Mouse (Mus musculus): ENCODE measurements around the gene 3300002I08Rik. TPM values are rescaled to one million over a fixed set of nuclear protein-coding genes. Genes with fewer than 3 reads are reported as not detected.
"Not testable (repeated sequence)": the region's sequence is repeated elsewhere in the genome, so short reads cannot be mapped to it uniquely, and the experiment has no call there.

3300002I08Rik gene
- polyA plus RNA-seq, 1 experiment from 2014 or later = 0.79 TPM

DNA sequence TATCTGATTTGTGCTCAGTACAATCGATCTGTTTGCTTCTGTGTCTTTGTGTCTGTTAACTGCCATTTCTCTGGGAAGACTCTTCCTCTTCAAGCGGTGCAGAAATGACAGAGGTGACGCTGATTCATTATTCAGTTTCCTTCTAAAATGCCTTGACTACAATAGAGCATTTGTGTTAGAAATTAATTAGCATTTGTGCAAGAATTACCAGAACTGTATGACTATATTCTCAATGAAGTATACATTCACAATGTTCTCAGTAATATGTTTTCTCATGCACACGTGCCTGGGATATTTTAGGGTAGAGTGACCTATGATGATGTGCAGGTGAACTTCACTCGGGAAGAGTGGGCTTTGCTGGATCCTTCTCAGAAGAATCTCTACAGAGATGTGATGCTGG is 39.2 kb downstream of the 3300002I08Rik start, which contains the start of gene Gm10130:
TSS of gene Gm10130 (plus strand) at position 301 of the 400 bp plus-strand sequence.
- Histone ChIP-seq H3K9ac (replicated peaks) (no peak within 1 kb of the TSS), H3K4me2 (ENCODE audit: low read depth, low read length) (no peak within 1 kb of the TSS), H3K36me3 (replicated peaks; ENCODE audit: insufficient read depth, low read length) (peaks cover 8% of the 10 kb centered on the region), H3K4me3 (ENCODE audit: low read depth, low read length) (no peak within 1 kb of the TSS), H3K4me1 (ENCODE audit: insufficient read depth) (no peaks in the 10 kb centered on the region), H3K9me3 (ENCODE audit: low read length) (peaks cover 10% of the 10 kb centered on the region), H3K27me3 (ENCODE audit: insufficient read depth, low read length) (no peaks in the 10 kb centered on the region), H3K27ac (ENCODE audit: low read depth) (no peak within 1 kb of the TSS)
- no peak for DNase-seq
- TF ChIP-seq CTCF (IDR thresholded peaks at IDR 0.05; ENCODE audit: low read depth) (no peak), EP300 (IDR thresholded peaks at IDR 0.05; ENCODE audit: low read depth) (no peak)
- WGBS (ENCODE audit: insufficient replicate concordance) = 84% methylated on average over 5 of the region's 5 CpGs
- ATAC-seq = no peak

DNA sequence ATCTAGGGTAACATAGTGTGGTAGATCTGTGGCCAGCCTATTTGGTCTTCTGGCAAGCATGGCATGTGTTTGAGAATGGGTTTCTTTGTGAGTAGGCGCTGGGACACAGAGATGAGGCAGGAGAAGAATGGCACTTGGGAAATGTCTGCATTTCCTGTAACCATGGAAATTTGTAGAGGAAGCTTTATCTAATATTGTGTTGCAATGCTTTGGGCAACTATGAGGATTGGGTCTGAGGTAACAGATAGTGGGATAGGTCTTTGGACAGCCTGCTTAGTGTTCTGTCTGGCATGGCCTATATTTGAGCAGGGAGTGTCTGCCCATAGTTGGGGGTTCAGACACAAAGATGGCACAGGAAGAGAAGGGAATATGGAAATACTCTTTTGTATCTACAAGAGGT is 43.6 kb downstream of the 3300002I08Rik start:
- Histone ChIP-seq H3K4me1 (ENCODE audit: insufficient read depth) (no peaks in the 10 kb centered on the region), H3K9me3 (ENCODE audit: low read length) (peaks cover 9% of the 10 kb centered on the region), H3K9ac (replicated peaks) (no peak overlapping the region), H3K4me3 (ENCODE audit: low read depth, low read length) (no peak overlapping the region), H3K36me3 (replicated peaks; ENCODE audit: insufficient read depth, low read length) (peaks cover under 1% of the 10 kb centered on the region), H3K27me3 (ENCODE audit: insufficient read depth, low read length) (no peaks in the 10 kb centered on the region), H3K4me2 (ENCODE audit: low read depth, low read length) (no peak overlapping the region), H3K27ac (ENCODE audit: low read depth) (no peak overlapping the region)
- 83% methylated on average over 1 of the region's 1 CpGs for WGBS (ENCODE audit: insufficient replicate concordance)
- ATAC-seq = no peak
- TF ChIP-seq CTCF (IDR thresholded peaks at IDR 0.05; ENCODE audit: low read depth) = no peak
- TF ChIP-seq EP300 (IDR thresholded peaks at IDR 0.05; ENCODE audit: low read depth) = no peak
- no peak for DNase-seq

DNA sequence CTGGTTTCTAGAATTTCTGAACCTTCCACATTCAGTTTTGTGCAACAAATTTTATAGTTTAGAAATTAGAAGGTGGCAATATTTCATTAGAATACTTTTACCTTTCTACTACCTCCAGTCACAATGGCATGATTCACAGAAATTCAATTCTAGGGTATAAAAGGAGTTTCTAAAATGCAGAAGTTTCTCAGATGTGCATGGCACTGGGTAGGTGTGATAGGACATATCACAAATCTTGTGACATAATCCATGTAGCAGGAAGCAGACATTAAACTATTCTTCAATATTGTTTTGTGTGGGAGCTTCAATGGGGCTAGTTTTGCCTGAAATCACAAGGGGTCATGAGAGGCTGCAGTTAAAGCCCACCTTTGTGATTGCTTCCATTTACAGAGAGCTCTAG is 46.4 kb downstream of the 3300002I08Rik start:
- H3K4me3 ChIP-seq (ENCODE audit: low read depth, low read length) = no peak overlapping the region
- peaks cover 9% of the 10 kb centered on the region for H3K9me3 ChIP-seq (ENCODE audit: low read length)
- ATAC-seq (no peak), DNase-seq (no peak)
- no peak overlapping the region for H3K4me2 ChIP-seq (ENCODE audit: low read depth, low read length)
- no peak overlapping the region for H3K27ac ChIP-seq (ENCODE audit: low read depth)
- TF ChIP-seq CTCF (IDR thresholded peaks at IDR 0.05; ENCODE audit: low read depth) = no peak
- TF ChIP-seq EP300 (IDR thresholded peaks at IDR 0.05; ENCODE audit: low read depth) = no peak
- H3K4me1 ChIP-seq (ENCODE audit: insufficient read depth) = no peaks in the 10 kb centered on the region
- H3K9ac ChIP-seq (replicated peaks) = no peak overlapping the region
- H3K36me3 ChIP-seq (replicated peaks; ENCODE audit: insufficient read depth, low read length) = no peaks in the 10 kb centered on the region
- H3K27me3 ChIP-seq (ENCODE audit: insufficient read depth, low read length) = no peaks in the 10 kb centered on the region

DNA sequence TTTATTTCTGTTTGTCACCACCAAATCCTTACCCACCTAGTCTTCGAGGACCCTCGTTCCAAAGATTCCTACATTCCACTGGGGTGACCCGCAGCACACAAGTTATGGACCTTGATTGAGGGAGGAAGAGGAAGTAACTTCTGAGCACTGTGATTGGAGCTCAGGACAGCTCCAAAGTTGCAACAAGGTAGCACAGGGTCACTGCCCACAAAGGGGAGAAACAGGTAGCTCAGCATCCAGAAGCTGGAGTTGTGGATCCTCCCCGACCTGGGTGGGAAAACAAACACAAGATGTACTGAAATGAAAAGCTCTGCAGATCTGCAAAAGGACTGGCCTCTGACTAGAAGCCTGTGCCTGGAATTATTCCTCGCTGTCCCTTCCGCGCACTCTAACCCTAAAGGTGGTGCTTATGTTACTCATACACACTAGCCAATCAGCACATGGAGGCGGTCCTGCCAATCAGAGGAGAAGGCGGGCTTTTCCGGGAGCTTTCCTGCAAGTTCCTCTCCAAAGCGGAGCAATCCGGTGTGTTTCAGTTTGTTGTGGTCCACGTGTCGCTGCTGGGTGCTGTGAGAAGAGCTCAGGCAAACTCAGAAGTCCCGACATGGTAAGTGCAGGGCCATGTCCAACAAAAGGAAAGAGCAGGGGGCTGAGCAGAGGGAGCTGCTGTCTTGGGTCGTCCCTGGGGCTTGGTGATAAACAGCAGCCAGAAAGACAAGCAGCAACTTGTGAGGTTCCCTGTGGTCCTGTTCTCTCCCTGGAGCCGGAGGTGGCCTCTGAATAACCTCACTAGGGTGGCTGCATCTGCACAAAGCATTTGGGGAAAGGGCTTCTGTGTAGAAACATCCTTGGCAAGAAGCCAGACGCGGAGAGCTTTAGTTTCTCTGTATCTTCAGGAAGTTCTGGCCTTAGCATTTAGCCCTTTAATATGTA is 51.3 kb downstream of the 3300002I08Rik start:
- not testable (repeated sequence) for H3K9me3 ChIP-seq (ENCODE audit: low read length); H3K27me3 ChIP-seq (ENCODE audit: insufficient read depth, low read length); H3K36me3 ChIP-seq (replicated peaks; ENCODE audit: insufficient read depth, low read length); H3K4me1 ChIP-seq (ENCODE audit: insufficient read depth)
- Histone ChIP-seq H3K9ac (replicated peaks) (peak overlapping the region; percentile 64), H3K27ac (ENCODE audit: low read depth) (peak overlapping the region; percentile 64), H3K4me2 (ENCODE audit: low read depth, low read length) (peak overlapping the region; percentile 63), H3K4me3 (ENCODE audit: low read depth, low read length) (peak overlapping the region; percentile 56)
- 5% methylated on average over 19 of the region's 19 CpGs for WGBS (ENCODE audit: insufficient replicate concordance)
- ATAC-seq (peak; percentile 99), DNase-seq (peak; percentile 85)

DNA sequence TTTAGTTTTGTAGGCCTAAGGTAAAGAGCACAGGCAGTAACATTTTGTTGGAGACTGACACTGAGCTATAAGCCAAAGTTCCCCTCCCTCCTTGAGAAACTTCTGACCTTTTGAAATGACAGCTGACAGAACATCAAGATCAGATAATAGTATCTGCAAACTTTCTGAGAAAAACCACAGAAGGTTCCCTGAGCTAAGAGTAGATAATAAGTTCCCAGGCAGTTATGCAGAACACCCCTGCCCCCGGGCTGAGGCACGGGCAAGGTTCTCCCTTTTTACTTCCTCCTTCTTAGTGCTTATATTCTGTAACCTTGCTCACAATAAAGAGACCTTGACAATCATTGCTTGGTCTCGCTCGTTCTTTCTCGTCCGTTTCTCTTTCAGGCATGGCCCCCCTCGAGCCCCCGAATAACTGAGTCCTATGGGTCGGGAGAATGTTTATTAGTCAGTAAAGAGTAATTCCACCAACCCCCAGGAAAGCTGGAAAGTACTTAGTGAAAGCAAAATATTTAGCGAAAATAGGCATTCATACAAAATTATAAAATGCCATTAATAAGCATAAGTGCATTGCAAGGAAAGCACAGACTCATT is 55.3 kb downstream of the 3300002I08Rik start:
- no peaks in the 10 kb centered on the region for H3K4me1 ChIP-seq (ENCODE audit: insufficient read depth)
- 66% methylated on average over 10 of the region's 10 CpGs for WGBS (ENCODE audit: insufficient replicate concordance)
- H3K27ac ChIP-seq (ENCODE audit: low read depth) = no peak overlapping the region
- no peak overlapping the region for H3K4me3 ChIP-seq (ENCODE audit: low read depth, low read length)
- H3K27me3 ChIP-seq (ENCODE audit: insufficient read depth, low read length) = no peaks in the 10 kb centered on the region
- DNase-seq (no peak), ATAC-seq (no peak)
- H3K9ac ChIP-seq (replicated peaks) = no peak overlapping the region
- H3K9me3 ChIP-seq (ENCODE audit: low read length) = no peaks in the 10 kb centered on the region
- TF ChIP-seq CTCF (IDR thresholded peaks at IDR 0.05; ENCODE audit: low read depth) (no peak), EP300 (IDR thresholded peaks at IDR 0.05; ENCODE audit: low read depth) (no peak)
- H3K4me2 ChIP-seq (ENCODE audit: low read depth, low read length) = no peak overlapping the region
- no peaks in the 10 kb centered on the region for H3K36me3 ChIP-seq (replicated peaks; ENCODE audit: insufficient read depth, low read length)

DNA sequence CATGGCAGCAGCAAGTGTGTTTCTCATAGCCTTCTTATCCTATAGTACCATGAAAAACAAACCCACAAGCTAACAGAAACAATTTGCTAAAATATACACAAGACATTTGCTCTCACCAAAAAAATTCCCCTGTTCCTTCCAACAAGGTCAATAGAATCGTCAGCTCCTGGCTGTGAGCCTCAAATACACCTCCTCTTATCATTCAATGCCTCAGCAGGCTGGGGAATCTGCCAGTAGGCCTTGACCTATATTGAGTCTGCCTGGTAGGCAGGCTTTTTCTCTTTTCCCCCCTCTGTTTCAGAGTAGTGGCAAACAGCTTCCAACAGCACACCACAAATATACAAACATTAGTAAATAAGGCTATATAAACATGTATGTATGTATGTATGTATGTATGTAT is 63.5 kb downstream of the 3300002I08Rik start:
- H3K36me3 ChIP-seq (replicated peaks; ENCODE audit: insufficient read depth, low read length) = no peaks in the 10 kb centered on the region
- H3K4me2 ChIP-seq (ENCODE audit: low read depth, low read length) = no peak overlapping the region
- DNase-seq = no peak
- H3K27me3 ChIP-seq (ENCODE audit: insufficient read depth, low read length) = no peaks in the 10 kb centered on the region
- H3K27ac ChIP-seq (ENCODE audit: low read depth) = no peak overlapping the region
- no peaks in the 10 kb centered on the region for H3K9me3 ChIP-seq (ENCODE audit: low read length)
- no peak for TF ChIP-seq CTCF (IDR thresholded peaks at IDR 0.05; ENCODE audit: low read depth)
- no peak for TF ChIP-seq EP300 (IDR thresholded peaks at IDR 0.05; ENCODE audit: low read depth)
- WGBS (ENCODE audit: insufficient replicate concordance) = 23% methylated on average over 1 of the region's 1 CpGs
- no peak for ATAC-seq
- no peaks in the 10 kb centered on the region for H3K4me1 ChIP-seq (ENCODE audit: insufficient read depth)
- no peak overlapping the region for H3K4me3 ChIP-seq (ENCODE audit: low read depth, low read length)
- no peak overlapping the region for H3K9ac ChIP-seq (replicated peaks)
